Mouse (Mus musculus): Measurements from ENCODE around the gene Tnfaip8l1. TPM values are rescaled to one million over a fixed set of nuclear protein-coding genes. Genes with fewer than 3 reads are reported as not detected.

The Tnfaip8l1 gene
- total RNA-seq, 1 experiment from 2014 or later = not detected

DNA sequence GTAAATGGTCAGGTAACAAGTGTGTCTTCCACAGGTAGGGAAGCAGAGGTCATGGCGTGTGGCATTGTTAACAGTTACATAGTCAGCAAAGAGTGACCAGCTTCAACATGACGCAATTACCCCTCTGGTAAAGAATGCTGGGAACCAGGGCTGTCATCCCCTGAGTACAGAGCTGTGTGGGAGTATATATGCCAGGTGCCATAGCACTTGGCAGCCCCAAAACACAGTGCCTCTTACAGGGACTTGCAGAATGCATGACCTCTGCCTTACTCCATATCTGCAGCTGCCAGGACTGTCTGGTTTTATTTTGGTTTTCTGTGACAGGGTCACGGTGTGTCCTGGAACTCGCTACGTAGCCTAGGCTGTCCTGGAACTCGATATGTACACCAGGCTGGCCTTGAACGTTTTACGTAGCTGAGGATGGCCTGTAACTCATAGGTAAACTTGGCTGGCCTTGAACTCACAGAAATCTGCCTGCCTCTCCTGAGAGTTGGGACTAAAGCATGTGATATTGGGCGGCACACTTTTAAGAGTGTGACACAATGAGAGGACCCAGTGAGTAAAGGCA is 45.8 kb downstream of the Tnfaip8l1 start:
- ATAC-seq (replicated peaks; ENCODE audit: insufficient number of reproducible peaks, low FRiP score, low TSS enrichment, poor library complexity, severe bottlenecking) = no peak

DNA sequence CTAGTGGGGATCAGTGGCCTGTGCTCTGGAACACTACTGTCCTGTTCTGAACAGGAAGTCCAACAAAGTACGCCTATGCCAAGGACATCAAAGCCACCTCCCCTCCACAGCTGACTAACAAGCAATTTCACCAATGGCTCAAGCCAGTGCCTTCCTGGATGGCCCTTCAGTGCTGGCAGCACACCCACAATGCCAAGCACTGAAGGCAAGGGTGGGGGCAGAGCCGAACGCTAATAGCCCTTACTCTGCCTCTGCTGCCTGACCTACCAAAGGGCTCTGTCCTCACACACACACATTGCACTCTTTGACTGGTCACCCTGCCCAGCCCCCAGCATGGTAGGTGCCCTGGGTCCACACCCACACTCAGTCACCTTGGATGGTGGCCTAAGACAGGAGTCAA is 46.5 kb downstream of the Tnfaip8l1 start:
- no peak for ATAC-seq (replicated peaks; ENCODE audit: insufficient number of reproducible peaks, low FRiP score, low TSS enrichment, poor library complexity, severe bottlenecking)

DNA sequence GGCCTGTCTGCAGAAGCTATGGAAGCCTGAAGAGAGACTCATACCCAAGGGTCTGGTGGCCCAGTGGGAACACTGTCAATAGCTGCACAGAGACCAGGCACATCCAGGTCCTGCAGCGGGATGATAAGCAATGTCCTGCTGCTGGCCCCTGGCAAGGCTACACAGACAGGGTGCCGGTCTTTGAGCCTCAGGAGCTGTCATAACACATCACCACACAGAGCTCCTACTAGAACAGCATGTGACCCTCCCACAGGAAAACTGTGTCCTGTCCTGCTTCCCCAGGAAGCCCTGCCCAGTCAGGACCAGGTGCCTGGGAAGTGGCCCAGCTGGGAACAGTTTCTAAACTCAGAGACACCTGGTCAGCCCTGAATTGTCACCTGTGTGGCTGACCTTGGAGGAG is 48.8 kb downstream of the Tnfaip8l1 start:
- ATAC-seq (replicated peaks; ENCODE audit: insufficient number of reproducible peaks, low FRiP score, low TSS enrichment, poor library complexity, severe bottlenecking) = no peak

- no peak for ATAC-seq (replicated peaks; ENCODE audit: insufficient number of reproducible peaks, low FRiP score, low TSS enrichment, poor library complexity, severe bottlenecking)
Measured at GRCm38 (mm10) chr17:56212676-56213075, 50.4 kb downstream of the Tnfaip8l1 start.

- no peak for ATAC-seq (replicated peaks; ENCODE audit: insufficient number of reproducible peaks, low FRiP score, low TSS enrichment, poor library complexity, severe bottlenecking)
Measured at GRCm38 (mm10) chr17:56214229-56214628, 52.0 kb downstream of the Tnfaip8l1 start.

GRCm38 (mm10) chr17:56217670-56218069 is 55.4 kb downstream of the Tnfaip8l1 start:
- ATAC-seq (replicated peaks; ENCODE audit: insufficient number of reproducible peaks, low FRiP score, low TSS enrichment, poor library complexity, severe bottlenecking) = no peak

- peak; percentile 96 for ATAC-seq (replicated peaks; ENCODE audit: insufficient number of reproducible peaks, low FRiP score, low TSS enrichment, poor library complexity, severe bottlenecking)
Measured at GRCm38 (mm10) chr17:56218377-56219191, 56.3 kb downstream of the Tnfaip8l1 start, which contains the start of gene Dpp9. Gene Dpp9, minus strand, starts transcription at chr17:56218905.

DNA sequence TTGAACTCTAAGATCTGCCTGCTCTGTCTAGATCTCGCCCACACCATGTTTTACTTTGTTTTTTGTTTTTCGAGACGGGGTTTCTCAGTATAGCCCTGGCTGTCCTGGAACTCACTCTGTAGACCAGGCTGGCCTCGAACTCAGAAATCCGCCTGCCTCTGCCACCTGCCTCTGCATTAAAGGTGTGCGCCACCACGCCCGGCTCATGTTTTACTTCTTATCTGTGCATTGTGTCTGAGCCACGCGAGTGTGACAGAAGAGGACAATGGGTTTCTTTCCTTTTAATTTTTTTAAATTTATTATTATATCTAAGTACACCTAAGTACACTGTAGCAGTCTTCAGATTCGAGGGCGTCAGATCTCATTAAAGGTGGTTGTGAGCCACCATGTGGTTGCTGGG is 57.0 kb downstream of the Tnfaip8l1 start:
- no peak for ATAC-seq (replicated peaks; ENCODE audit: insufficient number of reproducible peaks, low FRiP score, low TSS enrichment, poor library complexity, severe bottlenecking)

DNA sequence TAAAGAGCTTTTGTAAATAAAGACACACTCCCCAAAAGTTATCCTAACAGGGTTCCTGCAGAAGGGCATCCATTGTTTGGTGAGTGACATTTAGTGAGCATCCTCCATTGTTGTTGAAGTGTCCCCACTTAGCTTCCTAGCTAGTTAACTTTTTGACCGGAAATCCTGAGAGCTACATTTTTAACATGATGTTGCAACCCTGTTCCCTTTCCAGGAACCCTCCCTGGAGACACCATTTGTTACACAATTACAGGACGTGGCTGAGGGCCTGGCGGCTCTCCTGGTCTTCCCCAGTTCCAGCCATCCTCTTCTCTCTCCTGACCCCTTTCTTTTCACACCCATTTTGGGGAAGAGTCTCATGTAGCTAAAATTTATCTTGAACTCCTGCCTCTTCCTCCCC is 57.5 kb downstream of the Tnfaip8l1 start:
- no peak for ATAC-seq (replicated peaks; ENCODE audit: insufficient number of reproducible peaks, low FRiP score, low TSS enrichment, poor library complexity, severe bottlenecking)

Other genes with a start within 250 kb of the Tnfaip8l1 start
- gene Zfp119b, start 213.0 kb upstream of the Tnfaip8l1 start, total RNA-seq (2017) = 8.4 to 18.6 TPM (median 15.6 TPM) in 3 replicates
- gene Ebi3, start 209.8 kb upstream of the Tnfaip8l1 start, total RNA-seq (2017) = 22.4 to 32.2 TPM (median 26.5 TPM) in 3 replicates
- gene Yju2, start 203.4 kb upstream of the Tnfaip8l1 start, total RNA-seq (2017) = 14.7 to 16.4 TPM (median 16.4 TPM) in 3 replicates
- not detected in 3 replicates for gene Shd, start 192.0 kb upstream of the Tnfaip8l1 start, total RNA-seq (2017)
- not detected in 3 replicates for gene Fsd1, start 176.0 kb upstream of the Tnfaip8l1 start, total RNA-seq (2017)
- 0.29 to 1.1 TPM in 2 of 3 replicates, not detected in the other for gene Stap2, start 156.9 kb upstream of the Tnfaip8l1 start, total RNA-seq (2017)
- 31.5 to 106 TPM (median 82.0 TPM) in 3 replicates for gene Mpnd, start 156.8 kb upstream of the Tnfaip8l1 start, total RNA-seq (2017)
- gene Sh3gl1, start 125.8 kb upstream of the Tnfaip8l1 start, total RNA-seq (2017) = 22.4 to 35.7 TPM (median 23.4 TPM) in 3 replicates
- 0.64 to 4.6 TPM (median 2.1 TPM) in 3 replicates for gene Chaf1a, start 122.0 kb upstream of the Tnfaip8l1 start, total RNA-seq (2017)
- gene Ubxn6, start 87.4 kb upstream of the Tnfaip8l1 start, total RNA-seq (2017) = 38.0 to 40.4 TPM (median 38.5 TPM) in 3 replicates
- 61.2 to 151 TPM (median 112 TPM) in 3 replicates for gene Hdgfl2, start 82.8 kb upstream of the Tnfaip8l1 start, total RNA-seq (2017)
- not detected in 3 replicates for gene Plin4, start 52.7 kb upstream of the Tnfaip8l1 start, total RNA-seq (2017)
- gene Plin5, start 44.9 kb upstream of the Tnfaip8l1 start, total RNA-seq (2017) = not detected in 3 replicates
- not detected in 3 replicates for gene Lrg1, start 40.5 kb upstream of the Tnfaip8l1 start, total RNA-seq (2017)
- 0.53 to 1.2 TPM (median 0.87 TPM) in 3 replicates for gene Sema6b, start 22.1 kb upstream of the Tnfaip8l1 start, total RNA-seq (2017)
- gene Mydgf, start 21.4 kb downstream of the Tnfaip8l1 start, total RNA-seq (2017) = 25.0 to 31.5 TPM (median 30.6 TPM) in 3 replicates
- 8.4 to 20.3 TPM (median 11.7 TPM) in 3 replicates for gene Dpp9, start 56.4 kb downstream of the Tnfaip8l1 start, total RNA-seq (2017)
- gene Fem1a, start 94.3 kb downstream of the Tnfaip8l1 start, total RNA-seq (2017) = 13.2 to 22.7 TPM (median 13.6 TPM) in 3 replicates
- 2.6 to 11.4 TPM (median 3.9 TPM) in 3 replicates for gene Ticam1, start 114.3 kb downstream of the Tnfaip8l1 start, total RNA-seq (2017)
- gene Plin3, start 130.4 kb downstream of the Tnfaip8l1 start, total RNA-seq (2017) = 10.2 to 15.5 TPM (median 13.4 TPM) in 3 replicates
- not detected in 3 replicates for gene Arrdc5, start 137.8 kb downstream of the Tnfaip8l1 start, total RNA-seq (2017)
- 1.2 to 5.9 TPM (median 3.2 TPM) in 3 replicates for gene Uhrf1, start 140.8 kb downstream of the Tnfaip8l1 start, total RNA-seq (2017)
- gene Kdm4b, start 163.6 kb downstream of the Tnfaip8l1 start, total RNA-seq (2017) = 8.0 to 17.3 TPM (median 10.3 TPM) in 3 replicates